Mouse (Mus musculus): ENCODE data around the gene Tgoln1. TPM values are rescaled to one million over a fixed set of nuclear protein-coding genes. Genes with fewer than 3 reads are reported as not detected.
A peak's percentile ranks its signal among the peaks of the same experiment; 100 is the strongest.

Gene Tgoln1
- polyA plus RNA-seq, 1 experiment from 2014 or later, result 23.2 TPM

GRCm38 (mm10) chr6:72584154-72584553 is 32.6 kb downstream of the Tgoln1 start:
- H3K27ac ChIP-seq (ENCODE audit: low read depth), result peak overlapping the region; percentile 51

GRCm38 (mm10) chr6:72583211-72583839 is 33.5 kb downstream of the Tgoln1 start:
- ATAC-seq (no peak), DNase-seq (no peak)
- no peaks in the 10 kb centered on the region for H3K9me3 ChIP-seq (ENCODE audit: low read length)
- TF ChIP-seq EP300 (IDR thresholded peaks at IDR 0.05; ENCODE audit: low read depth) (no peak), CTCF (IDR thresholded peaks at IDR 0.05; ENCODE audit: low read depth) (no peak)
- H3K27ac ChIP-seq (ENCODE audit: low read depth), result peak overlapping the region; percentile 51
- no peaks in the 10 kb centered on the region for H3K4me1 ChIP-seq (ENCODE audit: insufficient read depth)
- 71% methylated on average over 4 of the region's 4 CpGs for WGBS (ENCODE audit: insufficient replicate concordance)
- H3K9ac ChIP-seq (replicated peaks), result no peak overlapping the region
- no peak overlapping the region for H3K4me2 ChIP-seq (ENCODE audit: low read depth, low read length)
- H3K4me3 ChIP-seq (ENCODE audit: low read depth, low read length), result no peak overlapping the region
- H3K27me3 ChIP-seq (ENCODE audit: insufficient read depth, low read length), result no peaks in the 10 kb centered on the region
- no peaks in the 10 kb centered on the region; the same call in 1 of the 2 replicates for H3K36me3 ChIP-seq (replicated peaks; ENCODE audit: insufficient read depth, low read length)

More at GRCm38 (mm10) chr6:72584154-72584553, 32.6 kb downstream of the Tgoln1 start:
- 60% methylated on average over 11 of the region's 11 CpGs for WGBS (ENCODE audit: insufficient replicate concordance)
- Histone ChIP-seq H3K4me3 (ENCODE audit: low read depth, low read length) (no peak overlapping the region), H3K9me3 (ENCODE audit: low read length) (no peaks in the 10 kb centered on the region), H3K4me2 (ENCODE audit: low read depth, low read length) (no peak overlapping the region), H3K4me1 (ENCODE audit: insufficient read depth) (no peaks in the 10 kb centered on the region), H3K36me3 (replicated peaks; ENCODE audit: insufficient read depth, low read length) (no peaks in the 10 kb centered on the region; the same call in 1 of the 2 replicates), H3K9ac (replicated peaks) (no peak overlapping the region), H3K27me3 (ENCODE audit: insufficient read depth, low read length) (no peaks in the 10 kb centered on the region)
- TF ChIP-seq CTCF (IDR thresholded peaks at IDR 0.05; ENCODE audit: low read depth), result no peak
- 0 out of 2 replicates have a peak, but pooled peaks have one; percentile 22 for TF ChIP-seq EP300 (IDR thresholded peaks at IDR 0.05; ENCODE audit: low read depth)
- DNase-seq (no peak), ATAC-seq (peak; percentile 84)

- H3K4me2 ChIP-seq (ENCODE audit: low read depth, low read length), result no peak overlapping the region
- WGBS (ENCODE audit: insufficient replicate concordance), result 62% methylated on average over 11 of the region's 11 CpGs
- DNase-seq (no peak), ATAC-seq (no peak)
- no peak for TF ChIP-seq EP300 (IDR thresholded peaks at IDR 0.05; ENCODE audit: low read depth)
- TF ChIP-seq CTCF (IDR thresholded peaks at IDR 0.05; ENCODE audit: low read depth), result no peak
- H3K36me3 ChIP-seq (replicated peaks; ENCODE audit: insufficient read depth, low read length), result no peaks in the 10 kb centered on the region; the same call in none of the 2 replicates
- H3K9me3 ChIP-seq (ENCODE audit: low read length), result no peaks in the 10 kb centered on the region
- no peak overlapping the region for H3K4me3 ChIP-seq (ENCODE audit: low read depth, low read length)
- H3K27ac ChIP-seq (ENCODE audit: low read depth), result no peak overlapping the region
- H3K4me1 ChIP-seq (ENCODE audit: insufficient read depth), result no peaks in the 10 kb centered on the region
- no peaks in the 10 kb centered on the region for H3K27me3 ChIP-seq (ENCODE audit: insufficient read depth, low read length)
- H3K9ac ChIP-seq (replicated peaks), result no peak overlapping the region
Measured at GRCm38 (mm10) chr6:72581625-72582382, 35.0 kb downstream of the Tgoln1 start.

- 93% methylated on average over 3 of the region's 3 CpGs for WGBS (ENCODE audit: insufficient replicate concordance)
- DNase-seq, result no peak
- ATAC-seq, result no peak
Measured at GRCm38 (mm10) chr6:72576041-72576440, 40.8 kb downstream of the Tgoln1 start.

GRCm38 (mm10) chr6:72571826-72572225 is 45.0 kb downstream of the Tgoln1 start:
- Histone ChIP-seq H3K4me3 (ENCODE audit: low read depth, low read length) (no peak overlapping the region), H3K4me1 (ENCODE audit: insufficient read depth) (no peaks in the 10 kb centered on the region), H3K36me3 (replicated peaks; ENCODE audit: insufficient read depth, low read length) (peaks cover 13% of the 10 kb centered on the region; the same call in 1 of the 2 replicates), H3K27ac (ENCODE audit: low read depth) (no peak overlapping the region), H3K4me2 (ENCODE audit: low read depth, low read length) (no peak overlapping the region), H3K9ac (replicated peaks) (no peak overlapping the region), H3K9me3 (ENCODE audit: low read length) (no peaks in the 10 kb centered on the region), H3K27me3 (ENCODE audit: insufficient read depth, low read length) (no peaks in the 10 kb centered on the region)
- 47% methylated on average over 3 of the region's 3 CpGs for WGBS (ENCODE audit: insufficient replicate concordance)
- DNase-seq, result no peak
- TF ChIP-seq CTCF (IDR thresholded peaks at IDR 0.05; ENCODE audit: low read depth) (no peak), EP300 (IDR thresholded peaks at IDR 0.05; ENCODE audit: low read depth) (no peak)
- no peak for ATAC-seq

More at GRCm38 (mm10) chr6:72576041-72576440, 40.8 kb downstream of the Tgoln1 start:
- Histone ChIP-seq H3K27me3 (ENCODE audit: insufficient read depth, low read length) (no peaks in the 10 kb centered on the region), H3K4me1 (ENCODE audit: insufficient read depth) (no peaks in the 10 kb centered on the region), H3K36me3 (replicated peaks; ENCODE audit: insufficient read depth, low read length) (peaks cover 13% of the 10 kb centered on the region), H3K27ac (ENCODE audit: low read depth) (no peak overlapping the region), H3K9me3 (ENCODE audit: low read length) (no peaks in the 10 kb centered on the region), H3K4me3 (ENCODE audit: low read depth, low read length) (no peak overlapping the region), H3K4me2 (ENCODE audit: low read depth, low read length) (no peak overlapping the region), H3K9ac (replicated peaks) (no peak overlapping the region)
- TF ChIP-seq CTCF (IDR thresholded peaks at IDR 0.05; ENCODE audit: low read depth), result no peak
- no peak for TF ChIP-seq EP300 (IDR thresholded peaks at IDR 0.05; ENCODE audit: low read depth)

Measured in liver, postnatal 0 days (tissue).